Mouse (Mus musculus): Measurements from ENCODE around the gene Pde3a.

- TF ChIP-seq POLR2A (IDR thresholded peaks at IDR 0.05; ENCODE audit: low read depth, low read length) (no peak), CTCF (IDR thresholded peaks at IDR 0.05; ENCODE audit: borderline replicate concordance, insufficient read depth, low read length) (no peak)
Measured at GRCm38 (mm10) chr6:141388104-141388503, 139.0 kb downstream of the Pde3a start.

All from embryonic fibroblast, embryonic 13.5 days (primary cell).